Mouse (Mus musculus): ENCODE measurements at regions not wholly inside any gene's neighbourhood (a gene's known extent, or its start where the extent isn't known, plus 50 kb on each side); places are given as distances from the start of the nearest gene placed in this dataset.

DNA sequence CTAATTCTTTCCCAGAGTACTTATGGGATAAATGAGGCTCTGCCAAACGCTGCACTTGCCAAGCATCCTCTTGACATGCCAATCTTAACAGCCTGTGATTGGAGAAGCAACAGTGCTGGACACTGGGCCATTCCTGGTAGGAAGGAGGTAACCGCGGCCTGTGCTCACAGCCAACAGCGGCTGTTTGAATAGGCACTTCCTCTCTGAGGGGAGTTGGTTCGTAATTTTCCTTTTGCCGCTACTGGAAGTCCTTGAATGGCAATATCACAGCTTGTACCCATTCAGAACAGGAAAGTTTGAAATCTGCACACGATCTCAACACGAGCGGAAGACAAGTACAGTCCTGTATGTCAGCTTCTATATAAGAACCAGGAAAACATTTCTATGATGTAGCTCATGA, 289.3 kb upstream of the Adamts9 start:
- TF ChIP-seq CTCF (conservative IDR thresholded peaks at IDR 0.05; ENCODE audit: low read length) (no peak), NANOG (IDR thresholded peaks at IDR 0.05; ENCODE audit: borderline replicate concordance, low read length) (no peak)
